Mouse (Mus musculus) cerebellum, adult 8-10 months (tissue): Measurements from ENCODE around the gene Tarbp1.

ENCODE experiments used
- DNase-seq: peaks from one replicate; pipeline ENCODE4 v3.0.0; 2022

The Tarbp1 gene

DNA sequence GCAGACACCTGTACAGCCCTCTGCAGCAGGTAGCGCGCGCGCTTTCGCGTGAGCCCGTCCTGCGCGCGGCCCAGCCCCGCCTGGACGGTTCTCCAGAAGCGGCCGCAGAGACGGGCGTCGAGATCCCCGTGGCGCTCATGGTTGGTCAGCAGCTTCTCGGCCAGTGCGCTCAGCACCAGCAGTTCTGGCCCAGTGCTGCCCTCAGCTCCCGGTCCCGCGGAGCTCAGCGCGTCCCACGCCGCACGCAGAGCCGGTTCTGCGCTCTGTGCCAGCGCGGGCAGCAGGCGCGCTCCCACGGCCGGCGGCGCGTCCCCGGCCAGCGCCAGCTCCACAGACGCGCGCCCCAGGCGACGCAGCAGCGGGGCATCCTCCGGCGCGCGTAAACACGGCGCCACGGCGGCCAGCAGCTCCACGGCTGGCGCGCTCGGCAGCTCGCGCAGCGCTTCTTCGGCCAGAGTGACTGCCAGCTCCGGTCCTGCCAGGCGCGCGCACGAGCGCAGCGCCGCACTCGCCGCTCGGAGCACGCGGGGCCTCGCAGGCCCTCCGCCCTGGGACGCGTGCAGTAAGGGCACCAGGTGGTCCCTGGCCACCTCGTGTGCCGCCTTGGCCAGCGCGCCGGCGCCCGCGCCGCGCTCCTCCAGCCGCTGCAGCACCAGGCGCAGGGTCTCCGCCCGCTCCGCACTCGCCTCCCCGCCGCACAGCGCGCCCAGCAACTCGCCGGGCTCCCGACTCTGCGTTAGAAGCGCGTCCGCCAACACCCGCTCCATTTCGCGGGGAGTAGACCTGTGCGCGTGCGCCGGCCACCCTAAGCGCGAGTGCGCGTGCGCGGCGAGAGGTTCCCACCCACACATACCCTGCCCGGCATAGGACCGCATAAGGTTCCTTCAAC is at the start of gene Tarbp1:
TSS of gene Tarbp1 (minus strand) at position 767 of the 889 bp plus-strand sequence.
- DNase-seq: peak; percentile 95

- DNase-seq: peak; percentile 32
Observed at GRCm38 (mm10) chr8:126524233-126524985, 49.5 kb upstream of the Tarbp1 start.

- DNase-seq: no peak
Observed at GRCm38 (mm10) chr8:126523060-126523574, 48.3 kb upstream of the Tarbp1 start.

DNA sequence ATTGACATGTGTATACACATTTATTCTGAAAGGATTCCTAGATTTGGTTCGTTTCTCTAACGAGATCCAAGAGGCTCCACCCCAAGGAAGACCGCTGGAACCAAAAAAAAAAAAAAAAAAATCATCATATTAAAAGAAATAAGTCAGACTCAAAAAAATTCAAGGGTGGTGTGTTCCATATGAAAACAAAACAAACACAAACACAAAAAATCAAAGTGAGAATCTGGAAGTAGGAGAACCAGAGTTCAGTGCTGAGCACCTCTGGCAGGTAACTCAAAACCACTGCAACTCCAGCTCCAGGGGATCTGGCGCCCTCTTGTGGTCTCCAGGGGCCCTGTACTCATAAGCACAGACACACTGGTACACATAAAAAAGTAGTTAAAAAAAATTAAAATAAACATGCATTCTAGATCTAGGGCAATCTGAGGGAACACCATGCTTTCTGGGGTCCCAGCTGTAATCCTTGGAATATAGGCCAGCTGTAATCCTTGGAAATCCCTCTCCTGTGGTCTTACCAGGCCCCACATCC is 44.6 kb upstream of the Tarbp1 start:
- no peak for DNase-seq

DNA sequence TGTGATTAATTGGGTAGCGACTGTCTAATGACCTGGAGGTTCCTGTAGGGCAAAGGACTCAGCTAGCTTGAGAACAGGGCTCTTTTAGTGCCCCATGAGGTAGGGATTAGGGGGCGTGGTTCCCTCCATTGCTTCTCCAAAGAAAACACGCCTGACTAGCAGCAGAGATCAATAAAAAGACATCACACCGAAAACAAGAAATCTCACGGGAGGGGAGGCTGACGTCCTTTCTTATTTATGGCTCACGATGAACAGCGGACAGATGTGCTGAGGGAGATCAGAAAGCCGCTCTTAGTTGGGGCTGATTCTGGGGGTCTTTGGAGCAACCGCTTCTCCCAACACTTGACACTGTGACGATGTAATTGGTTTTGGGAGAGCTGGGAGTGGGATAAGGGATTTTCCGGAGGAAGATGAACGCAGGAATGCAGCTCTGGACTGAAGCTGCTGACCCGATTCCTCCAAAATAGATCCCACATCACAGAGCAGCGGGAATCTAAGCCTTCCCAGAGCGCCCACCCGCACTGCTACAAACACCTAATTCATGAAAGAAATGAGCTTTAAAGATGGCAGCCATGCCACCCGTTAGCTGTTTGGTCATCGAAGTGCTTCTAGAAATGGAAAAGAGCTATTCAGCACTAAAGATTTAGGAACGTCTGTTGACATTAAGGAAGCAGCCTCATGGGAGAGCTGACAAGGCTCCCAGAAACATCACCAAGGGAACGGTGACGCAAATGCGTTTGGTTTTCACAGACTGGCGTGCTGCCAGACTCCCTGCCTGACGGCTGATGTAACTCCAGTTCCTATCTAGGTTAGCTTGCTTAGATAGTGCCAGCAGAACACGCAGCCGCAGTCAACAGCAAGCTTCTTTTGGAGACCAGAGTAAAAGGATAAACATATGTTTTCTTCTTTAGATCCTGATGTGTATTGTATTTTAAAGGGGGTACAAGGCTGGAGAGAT is 42.0 kb upstream of the Tarbp1 start:
- peak; percentile 94 for DNase-seq

DNA sequence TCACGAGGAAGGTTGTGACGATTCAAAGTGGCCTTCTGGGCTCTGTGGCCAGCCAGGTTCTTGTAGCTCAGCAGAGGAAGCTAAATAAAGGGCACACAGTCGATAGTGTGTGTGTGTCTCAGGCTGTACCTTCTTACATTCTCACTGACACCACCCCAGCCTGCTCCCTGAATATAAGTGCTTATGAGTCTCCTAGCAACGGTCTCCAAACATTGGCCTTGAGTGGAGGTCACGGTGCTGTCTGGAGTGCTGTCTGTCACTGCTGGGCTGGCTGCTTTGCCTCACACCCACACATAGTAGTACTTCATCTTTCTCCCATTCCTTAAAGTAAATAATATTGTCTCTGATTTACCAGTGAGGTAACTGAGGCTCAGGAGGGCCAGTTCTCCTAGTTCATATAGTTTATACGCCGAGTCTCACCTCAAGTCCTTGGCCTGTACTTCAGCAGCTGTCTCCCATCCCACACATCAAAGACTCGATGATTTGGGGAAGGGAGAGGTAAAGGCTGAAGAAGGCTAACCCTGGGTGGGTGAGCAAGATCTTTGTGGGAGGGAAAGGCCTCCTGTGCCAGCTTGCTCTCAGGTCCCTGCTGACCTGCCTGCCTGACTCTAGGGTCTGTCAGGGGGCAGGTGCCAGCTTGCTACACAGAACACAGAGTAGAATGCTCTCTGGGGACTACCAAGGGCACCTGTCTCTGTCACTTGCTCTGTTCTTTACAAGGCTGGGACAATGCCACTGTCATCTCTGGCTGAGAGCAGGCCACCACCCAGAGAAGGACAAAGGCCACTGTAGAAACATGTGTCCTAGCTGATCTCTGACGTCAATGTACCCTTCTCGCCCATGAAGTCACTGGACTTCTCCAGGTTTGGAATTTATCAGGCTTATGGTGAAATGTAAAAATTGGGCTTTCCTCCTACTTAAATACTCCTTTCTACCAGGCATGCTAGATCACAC is 39.4 kb upstream of the Tarbp1 start:
- no peak for DNase-seq

- no peak for DNase-seq
Observed at GRCm38 (mm10) chr8:126510866-126511265, 36.0 kb upstream of the Tarbp1 start.

GRCm38 (mm10) chr8:126509635-126510034 is 34.8 kb upstream of the Tarbp1 start:
- no peak for DNase-seq

DNA sequence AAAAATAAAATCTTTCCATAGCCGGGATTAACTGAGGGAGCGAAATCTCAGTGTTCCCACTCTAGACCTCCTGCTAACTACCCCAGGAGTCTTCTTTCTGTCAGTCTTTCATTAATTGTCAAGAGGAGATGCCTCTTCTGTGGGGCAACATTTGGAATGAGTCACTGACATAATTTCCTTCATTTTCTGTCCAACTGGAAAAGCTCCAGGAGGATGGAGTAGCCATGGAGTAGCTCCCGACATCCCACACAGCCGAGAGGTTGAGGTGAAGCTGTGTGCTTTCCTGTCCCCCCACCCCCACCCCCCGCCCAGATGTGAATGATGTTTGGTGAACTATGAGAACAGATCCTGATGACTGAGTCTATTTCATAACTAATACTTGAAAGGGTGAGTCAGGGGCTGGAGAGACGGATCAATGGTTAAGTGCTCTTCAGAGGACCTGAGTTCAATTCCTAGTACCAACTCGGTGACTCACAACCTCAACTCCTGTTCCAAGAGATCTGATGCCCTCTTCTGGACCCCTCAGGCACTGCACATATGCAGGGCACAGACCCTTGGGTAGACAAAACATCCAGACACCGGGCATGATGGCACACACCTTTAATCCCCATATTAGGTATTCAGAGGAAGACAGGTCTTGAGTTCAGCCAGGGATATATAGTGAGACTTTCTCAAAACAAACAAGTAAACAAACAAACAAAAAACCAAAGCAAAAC is 34.2 kb upstream of the Tarbp1 start:
- DNase-seq: no peak

DNA sequence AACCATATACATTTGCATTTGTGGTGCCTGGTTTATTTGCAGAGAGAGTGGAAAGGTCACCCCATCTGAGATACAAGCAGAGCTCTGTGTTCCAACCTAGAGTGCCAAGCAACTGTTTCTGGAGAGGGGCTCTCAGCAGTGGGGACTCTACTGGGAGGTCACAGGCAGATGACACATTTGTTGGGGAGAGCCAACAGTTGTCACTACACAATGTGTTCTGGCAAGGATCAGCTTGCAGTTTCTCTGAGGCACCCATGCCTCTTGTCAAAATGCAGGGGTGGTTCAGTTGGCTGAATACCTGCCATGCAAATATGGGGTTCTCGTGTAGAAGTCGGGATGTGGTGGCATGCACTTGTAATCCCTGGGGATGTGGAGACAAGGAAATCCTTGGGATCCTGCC is 33.4 kb upstream of the Tarbp1 start:
- no peak for DNase-seq

DNA sequence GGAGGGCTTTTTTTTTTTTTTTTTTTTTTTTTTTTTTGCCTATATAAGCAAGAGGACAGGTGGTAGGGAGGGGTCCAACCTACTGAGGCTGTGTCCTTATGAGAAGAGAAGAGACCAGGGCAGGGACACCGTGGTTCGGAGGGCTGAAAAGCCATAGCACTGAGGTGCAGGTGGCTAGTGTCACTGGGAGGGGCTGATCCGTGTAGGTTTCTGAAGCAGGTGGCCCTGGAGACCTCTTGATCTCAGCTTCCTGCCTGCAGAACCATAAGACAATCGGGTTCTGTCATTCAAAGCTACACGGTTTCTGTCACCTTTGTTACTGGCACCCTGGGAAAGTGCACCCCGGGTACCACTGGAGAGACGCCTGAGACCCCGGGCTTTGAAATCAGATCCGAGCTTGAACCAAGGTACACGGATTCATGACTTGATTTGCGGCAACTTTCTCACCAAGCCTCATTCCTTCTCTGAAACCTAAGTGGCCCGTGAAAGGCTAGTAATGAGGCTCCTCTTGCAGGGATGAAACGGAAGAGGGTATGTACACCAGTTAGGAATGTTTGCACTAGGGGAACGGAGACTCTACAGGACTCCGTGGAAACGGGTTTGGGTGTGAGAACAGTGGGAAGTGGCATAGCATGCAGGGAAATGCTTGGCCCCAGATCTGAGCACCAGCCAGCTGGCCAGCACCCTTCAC is 29.8 kb upstream of the Tarbp1 start:
- no peak for DNase-seq

DNA sequence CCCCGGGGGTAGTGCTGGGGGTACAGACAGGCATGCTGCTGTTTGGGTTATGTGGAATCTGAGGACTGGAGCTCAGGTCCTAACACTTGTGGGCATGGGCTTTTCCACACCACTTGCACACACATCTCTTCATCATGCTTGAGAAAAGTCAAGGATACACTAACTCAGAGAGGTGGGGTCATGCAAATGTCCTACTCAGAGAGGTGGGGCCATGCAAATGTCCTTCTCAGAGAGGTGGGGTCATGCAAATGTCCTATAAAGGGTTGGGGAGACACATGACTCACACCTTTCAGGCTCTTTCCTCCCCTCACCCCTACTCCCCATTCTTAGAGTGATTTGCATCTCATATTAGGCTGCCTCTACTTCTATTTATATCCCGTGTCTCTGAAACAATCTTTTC is 27.9 kb upstream of the Tarbp1 start:
- no peak for DNase-seq

DNA sequence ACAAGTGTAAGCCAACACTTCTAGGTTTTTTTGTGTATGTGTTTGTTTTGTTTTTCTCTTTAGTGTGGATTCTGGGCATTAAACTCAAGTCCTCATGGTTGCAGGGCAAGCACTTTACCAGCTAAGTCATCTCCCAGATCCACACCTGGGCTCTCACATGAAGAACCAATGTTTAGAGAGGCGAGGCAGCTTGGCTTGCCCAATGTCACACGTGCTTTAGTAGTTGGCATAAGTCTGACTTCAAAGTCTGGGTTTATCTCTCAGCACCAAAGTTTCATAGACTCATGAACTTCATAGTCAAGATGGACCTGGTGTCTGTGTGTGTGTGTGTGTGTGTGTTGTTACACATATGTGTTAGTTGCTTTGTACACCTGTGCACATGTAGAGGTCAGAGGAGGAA is 24.5 kb upstream of the Tarbp1 start:
- no peak for DNase-seq

GRCm38 (mm10) chr8:126498465-126498864 is 23.6 kb upstream of the Tarbp1 start:
- DNase-seq: no peak

- DNase-seq: peak; percentile 95
Observed at GRCm38 (mm10) chr8:126497541-126498428, 22.9 kb upstream of the Tarbp1 start.

DNA sequence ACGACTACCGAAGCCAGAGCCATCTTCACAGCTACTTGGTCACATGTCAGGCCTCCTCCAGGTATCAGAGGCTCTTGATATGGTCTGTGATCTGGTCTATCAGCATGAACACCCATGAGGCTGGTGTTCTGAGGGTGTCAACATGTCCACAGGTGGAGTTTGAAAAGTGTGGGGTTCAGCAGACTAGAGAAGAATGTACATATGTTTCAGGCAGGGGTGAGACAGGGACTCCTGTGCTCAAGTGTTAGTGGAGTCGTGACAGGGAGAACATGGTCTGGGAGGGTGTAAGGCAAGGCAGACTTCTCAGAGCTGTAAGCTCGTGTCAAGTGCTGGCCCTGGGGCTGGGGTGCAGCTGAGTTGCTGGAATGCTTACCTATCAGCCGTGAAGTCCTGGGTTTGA is 22.1 kb upstream of the Tarbp1 start:
- DNase-seq: no peak

DNA sequence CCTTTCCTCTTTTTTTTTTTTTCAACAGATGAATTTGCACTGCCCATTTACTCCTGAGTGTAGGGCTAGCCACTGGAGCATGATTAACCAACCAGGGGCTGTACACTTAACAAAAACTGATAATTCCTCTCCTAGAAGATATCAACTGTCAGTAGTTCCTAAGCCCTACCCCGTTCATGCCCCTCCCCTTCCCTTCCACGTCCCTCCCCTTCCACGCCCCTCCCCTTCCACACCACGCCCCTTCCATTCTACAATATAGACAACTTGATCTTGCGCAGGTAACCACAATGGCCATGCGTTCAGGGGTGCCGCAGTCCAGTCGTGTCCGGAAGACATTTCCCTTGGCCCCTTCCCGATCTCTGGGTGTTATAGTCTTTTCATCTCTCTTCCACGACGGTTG is 20.6 kb upstream of the Tarbp1 start:
- no peak for DNase-seq

DNA sequence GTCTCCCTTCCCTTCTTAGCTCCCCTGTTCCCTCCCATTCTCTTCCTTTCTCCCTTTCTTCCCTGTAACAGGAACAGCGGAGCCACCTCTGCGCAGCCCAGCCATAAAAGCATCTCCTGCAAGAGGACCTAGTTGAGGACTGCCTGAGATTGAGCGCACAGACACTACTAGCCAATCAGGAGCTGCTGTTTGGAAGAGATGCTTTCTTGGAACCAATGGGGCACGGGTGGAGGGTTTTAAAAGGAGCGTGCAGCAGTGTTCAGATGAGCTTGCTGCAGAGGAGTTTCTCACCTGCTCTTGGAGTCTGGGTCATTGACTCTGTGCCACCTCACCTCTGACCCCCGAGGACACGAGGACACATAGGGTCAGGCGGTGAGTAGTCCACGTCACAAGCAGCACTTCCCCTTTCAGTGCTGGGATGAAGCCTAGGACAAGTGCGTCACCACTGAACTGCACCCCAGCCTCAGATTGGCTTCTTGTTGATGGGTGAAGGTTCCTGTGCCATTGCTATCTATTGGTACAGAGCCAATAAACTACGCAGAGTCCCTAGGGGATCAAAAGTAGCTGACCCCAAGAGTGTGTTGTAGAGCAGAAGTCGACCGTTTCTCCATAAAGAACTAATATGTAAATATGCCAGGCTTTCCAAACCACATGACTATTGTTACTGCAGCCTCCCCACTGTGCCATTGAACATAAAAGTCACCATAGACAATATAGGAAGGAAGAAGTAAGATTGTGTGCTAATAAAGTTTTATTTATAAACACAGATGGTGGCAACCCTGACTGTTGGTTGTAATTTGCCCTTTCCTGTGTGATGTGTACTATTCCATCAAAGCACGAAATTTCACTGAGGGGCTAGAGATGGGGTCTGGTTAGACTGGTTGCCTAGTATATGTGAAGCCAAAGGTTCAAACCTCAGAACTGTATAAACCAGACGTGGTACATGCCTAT is 19.6 kb upstream of the Tarbp1 start:
- no peak for DNase-seq
